17 mouse cellular contexts compared by ENCODE assay signal in the genomic region with DNA sequence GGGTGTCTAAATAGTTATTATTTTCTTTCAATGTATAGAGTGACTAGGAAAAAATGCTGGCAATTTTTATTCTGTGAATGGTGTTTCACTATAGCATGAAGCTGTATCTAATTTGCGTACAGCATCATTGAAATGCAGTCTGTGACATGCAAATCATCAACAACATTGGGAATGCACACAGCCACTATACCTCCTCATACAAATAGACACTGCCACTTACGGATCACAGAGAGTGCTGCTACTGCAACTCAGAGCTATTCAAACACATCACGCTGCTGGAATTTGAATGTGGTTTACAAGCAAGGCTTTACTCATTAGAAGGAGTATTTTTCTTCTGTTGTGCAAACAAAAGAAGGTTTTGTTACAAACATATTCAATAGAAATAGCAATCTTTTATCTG.
DNase-seq lines count a peak whose midpoint lies in the region; ATAC-seq lines count a peak whose summit lies in the region.
"Had no signal": no experiment of that assay in that cellular context is flagged by ENCODE, and none has a peak within 500 bp of the region (broad histone marks: within the 10 kb centered on the region; RNA-seq: fewer than 3 reads in every experiment).

No protein-coding gene starts in this region.

- ATAC-seq in neural tube, embryonic 12.5 days (ENCODE audit: low FRiP score, low read depth): peak; percentile 51
- ATAC-seq in forebrain, embryonic 16.5 days: peak; percentile 77
- ATAC-seq in midbrain, embryonic 12.5 days (ENCODE audit: low FRiP score, low read depth): peak; percentile 71
- ATAC-seq in neural tube, embryonic 15.5 days (ENCODE audit: low FRiP score): peak; percentile 82
- ATAC-seq: intestine, embryonic 15.5 days had no signal

- H3K4me1 ChIP-seq in neural tube, embryonic 12.5 days: no peaks in the 10 kb centered on the region
- H3K4me1 ChIP-seq in forebrain, embryonic 16.5 days (replicated peaks; ENCODE audit: control insufficient read depth, insufficient read depth, low read length): peaks cover 7% of the 10 kb centered on the region
- peaks cover 11% of the 10 kb centered on the region for H3K4me1 ChIP-seq in midbrain, embryonic 12.5 days
- peaks cover 3% of the 10 kb centered on the region for H3K4me1 ChIP-seq in neural tube, embryonic 15.5 days
- H3K4me1 ChIP-seq: intestine, embryonic 15.5 days; stomach, embryonic 15.5 days had no signal

- H3K9me3 ChIP-seq in neural tube, embryonic 12.5 days: no peaks in the 10 kb centered on the region
- H3K9me3 ChIP-seq in forebrain, embryonic 16.5 days (ENCODE audit: control insufficient read depth, low read length): no peaks in the 10 kb centered on the region
- no peaks in the 10 kb centered on the region for H3K9me3 ChIP-seq in midbrain, embryonic 12.5 days
- no peaks in the 10 kb centered on the region for H3K9me3 ChIP-seq in neural tube, embryonic 15.5 days (replicated peaks)
- H3K9me3 ChIP-seq: intestine, embryonic 15.5 days; stomach, embryonic 15.5 days had no signal

- DNase-seq in neural tube, embryonic 10.5 days (ENCODE audit: extremely low spot score, low spot score): no peak
- DNase-seq in urinary bladder, adult 2 months (ENCODE audit: low spot score): no peak
- no peak for DNase-seq in urinary bladder, postnatal 36 days (ENCODE audit: low spot score in 2 of 2)
- DNase-seq: cerebellum, adult 11 months; cerebellum, postnatal 36 days; gastrocnemius, postnatal 36 days; heart, postnatal 14 days; kidney, postnatal 4 days; lung, adult 18-20 months; lung, postnatal 36 days had no signal

- no peak overlapping the region for H3K27ac ChIP-seq in neural tube, embryonic 12.5 days
- H3K27ac ChIP-seq in forebrain, embryonic 16.5 days (ENCODE audit: low read length): peak overlapping the region; percentile 56; the same call in 1 of the 2 replicates
- H3K27ac ChIP-seq in midbrain, embryonic 12.5 days (replicated peaks): no peak overlapping the region
- no peak overlapping the region; the same call in 1 of the 2 replicates for H3K27ac ChIP-seq in neural tube, embryonic 15.5 days (replicated peaks)
- H3K27ac ChIP-seq: intestine, embryonic 15.5 days; stomach, embryonic 15.5 days had no signal

- no peaks in the 10 kb centered on the region for H3K36me3 ChIP-seq in neural tube, embryonic 12.5 days
- no peaks in the 10 kb centered on the region for H3K36me3 ChIP-seq in forebrain, embryonic 16.5 days (ENCODE audit: control insufficient read depth, insufficient read depth)
- H3K36me3 ChIP-seq in midbrain, embryonic 12.5 days: no peaks in the 10 kb centered on the region
- H3K36me3 ChIP-seq in neural tube, embryonic 15.5 days: no peaks in the 10 kb centered on the region
- H3K36me3 ChIP-seq: intestine, embryonic 15.5 days; stomach, embryonic 15.5 days had no signal

- H3K9ac ChIP-seq in neural tube, embryonic 12.5 days: no peak overlapping the region
- H3K9ac ChIP-seq in forebrain, embryonic 16.5 days (replicated peaks; ENCODE audit: low read depth, low read length): no peak overlapping the region
- no peak overlapping the region for H3K9ac ChIP-seq in midbrain, embryonic 12.5 days (replicated peaks)
- H3K9ac ChIP-seq in neural tube, embryonic 15.5 days (replicated peaks): no peak overlapping the region
- H3K9ac ChIP-seq: intestine, embryonic 15.5 days; stomach, embryonic 15.5 days had no signal

- WGBS in neural tube, embryonic 12.5 days: 39% methylated on average over 3 of the region's 3 CpGs
- 7% methylated on average over 3 of the region's 3 CpGs for WGBS in forebrain, embryonic 16.5 days
- WGBS in midbrain, embryonic 12.5 days: 38% methylated on average over 3 of the region's 3 CpGs
- 19% methylated on average over 3 of the region's 3 CpGs for WGBS in neural tube, embryonic 15.5 days

- H3K4me3 ChIP-seq in neural tube, embryonic 12.5 days: no peak overlapping the region
- no peak overlapping the region for H3K4me3 ChIP-seq in forebrain, embryonic 16.5 days (replicated peaks; ENCODE audit: low read length)
- no peak overlapping the region for H3K4me3 ChIP-seq in midbrain, embryonic 12.5 days
- no peak overlapping the region for H3K4me3 ChIP-seq in neural tube, embryonic 15.5 days (replicated peaks)
- H3K4me3 ChIP-seq: intestine, embryonic 15.5 days; stomach, embryonic 15.5 days had no signal

- H3K4me2 ChIP-seq in neural tube, embryonic 12.5 days (replicated peaks): no peak overlapping the region
- peak overlapping the region; percentile 23; the same call in 1 of the 2 replicates for H3K4me2 ChIP-seq in forebrain, embryonic 16.5 days (ENCODE audit: low read length)
- no peak overlapping the region for H3K4me2 ChIP-seq in midbrain, embryonic 12.5 days (replicated peaks)
- no peak overlapping the region for H3K4me2 ChIP-seq in neural tube, embryonic 15.5 days
- H3K4me2 ChIP-seq: heart, embryonic 11.5 days; intestine, embryonic 15.5 days; stomach, embryonic 15.5 days had no signal

- H3K27me3 ChIP-seq in neural tube, embryonic 12.5 days (replicated peaks): no peaks in the 10 kb centered on the region
- no peaks in the 10 kb centered on the region for H3K27me3 ChIP-seq in forebrain, embryonic 16.5 days (replicated peaks; ENCODE audit: control insufficient read depth, insufficient read depth, low read length)
- H3K27me3 ChIP-seq in midbrain, embryonic 12.5 days: no peaks in the 10 kb centered on the region
- no peaks in the 10 kb centered on the region for H3K27me3 ChIP-seq in neural tube, embryonic 15.5 days (replicated peaks)
- H3K27me3 ChIP-seq: intestine, embryonic 15.5 days; stomach, embryonic 15.5 days had no signal
